Mouse (Mus musculus): ENCODE results near the gene Ccdc9b.
A peak's percentile ranks its signal among the peaks of the same experiment; 100 is the strongest.

Gene Ccdc9b

DNA sequence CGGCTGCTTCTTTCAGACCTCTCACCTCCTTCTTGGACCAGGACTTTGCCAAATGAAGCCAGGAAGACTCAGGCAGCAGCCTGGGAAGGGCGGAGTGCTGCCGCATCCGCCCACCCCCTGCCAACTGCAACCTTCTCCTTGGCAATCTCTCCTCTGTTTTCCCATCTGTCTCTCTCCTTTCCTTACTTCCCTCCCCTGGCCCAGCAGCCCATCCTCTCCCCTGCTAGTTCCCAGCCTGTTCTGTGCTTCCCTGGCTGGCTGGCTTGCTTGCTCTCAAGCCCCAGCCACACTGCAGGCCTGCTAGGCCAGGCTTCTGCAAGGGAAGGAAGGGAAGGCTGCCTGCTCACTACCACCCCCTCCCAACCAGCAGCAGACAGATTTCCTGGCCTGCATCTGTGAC lies 13.4 kb upstream of the Ccdc9b start:
- DNase-seq, result no peak

DNA sequence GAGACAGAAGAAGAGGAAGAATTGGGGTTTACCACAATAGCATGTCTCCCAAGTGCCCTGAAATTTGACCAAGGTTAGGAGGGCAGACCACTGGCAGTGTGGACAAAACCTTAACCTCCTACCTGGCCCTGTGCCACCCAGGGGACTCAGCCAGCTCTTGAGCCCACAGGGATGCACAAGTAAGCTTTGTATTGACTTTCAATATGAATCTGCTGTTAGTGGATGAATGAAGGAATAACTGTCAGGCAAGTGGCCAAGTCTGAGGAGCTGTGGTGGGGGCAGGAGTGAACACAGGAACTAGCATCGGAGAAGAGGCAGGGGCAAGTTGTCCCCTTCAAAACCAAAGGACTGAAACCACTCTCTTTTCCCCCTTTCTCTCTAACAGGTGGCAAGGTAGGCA lies 12.9 kb upstream of the Ccdc9b start:
- DNase-seq, result no peak

DNA sequence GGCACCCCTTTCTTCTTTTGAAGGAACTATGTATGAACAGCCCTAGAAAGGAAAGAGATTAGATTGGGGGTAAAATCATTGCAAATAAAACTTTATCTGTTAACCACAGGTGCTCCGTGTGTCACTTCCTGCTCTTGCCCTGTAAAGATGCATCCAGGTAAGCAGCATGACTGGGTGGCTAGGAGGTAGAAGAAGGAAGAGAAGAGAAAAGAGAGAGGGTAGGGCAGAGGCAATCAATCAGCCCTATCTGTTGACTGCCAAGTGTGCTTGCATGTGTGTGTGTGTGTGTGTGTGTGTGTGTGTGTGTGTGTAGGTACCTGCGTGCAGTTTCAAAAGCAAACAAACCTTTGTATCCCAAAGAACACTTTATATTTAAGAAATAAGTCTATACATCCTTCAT lies 12.1 kb upstream of the Ccdc9b start:
- no peak for DNase-seq

DNA sequence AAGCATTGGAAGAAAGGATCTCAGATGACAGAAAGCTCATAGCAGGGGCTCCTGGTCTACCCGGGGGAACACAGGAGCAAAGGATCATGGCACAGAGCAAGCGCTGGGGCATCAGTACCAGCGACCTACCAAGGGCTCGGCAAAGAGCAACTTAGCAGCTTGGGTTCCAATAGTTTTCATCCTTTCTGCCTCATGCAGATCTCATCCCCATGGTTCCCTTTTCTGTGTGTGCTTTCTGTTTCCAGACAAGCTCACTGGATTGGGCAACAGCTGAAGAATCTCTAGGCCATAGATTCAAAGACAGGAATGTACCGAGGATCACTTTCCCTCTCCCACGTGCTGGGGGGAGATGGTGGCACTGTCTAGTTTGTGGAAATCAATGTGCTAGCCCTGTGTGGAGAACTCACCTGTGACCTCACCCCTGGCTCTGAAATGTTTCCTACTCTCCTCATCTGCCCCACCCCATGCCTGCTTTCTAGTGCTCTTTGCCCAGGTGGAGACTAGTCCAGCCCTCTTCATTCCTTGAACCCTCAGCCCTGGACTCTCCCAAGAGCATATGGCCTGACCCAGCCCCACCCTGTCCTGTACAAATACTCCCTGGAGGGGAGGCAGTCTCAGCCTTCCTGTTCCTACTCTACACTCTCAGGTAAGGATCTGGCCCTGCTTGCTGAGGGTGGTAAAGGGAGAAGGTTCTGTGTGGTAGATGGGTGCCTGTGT lies 9.9 kb upstream of the Ccdc9b start, which contains the start of gene Phgr1:
TSS of gene Phgr1 (plus strand) at position 612 of the 717 bp plus-strand sequence.
- no peak for DNase-seq

DNA sequence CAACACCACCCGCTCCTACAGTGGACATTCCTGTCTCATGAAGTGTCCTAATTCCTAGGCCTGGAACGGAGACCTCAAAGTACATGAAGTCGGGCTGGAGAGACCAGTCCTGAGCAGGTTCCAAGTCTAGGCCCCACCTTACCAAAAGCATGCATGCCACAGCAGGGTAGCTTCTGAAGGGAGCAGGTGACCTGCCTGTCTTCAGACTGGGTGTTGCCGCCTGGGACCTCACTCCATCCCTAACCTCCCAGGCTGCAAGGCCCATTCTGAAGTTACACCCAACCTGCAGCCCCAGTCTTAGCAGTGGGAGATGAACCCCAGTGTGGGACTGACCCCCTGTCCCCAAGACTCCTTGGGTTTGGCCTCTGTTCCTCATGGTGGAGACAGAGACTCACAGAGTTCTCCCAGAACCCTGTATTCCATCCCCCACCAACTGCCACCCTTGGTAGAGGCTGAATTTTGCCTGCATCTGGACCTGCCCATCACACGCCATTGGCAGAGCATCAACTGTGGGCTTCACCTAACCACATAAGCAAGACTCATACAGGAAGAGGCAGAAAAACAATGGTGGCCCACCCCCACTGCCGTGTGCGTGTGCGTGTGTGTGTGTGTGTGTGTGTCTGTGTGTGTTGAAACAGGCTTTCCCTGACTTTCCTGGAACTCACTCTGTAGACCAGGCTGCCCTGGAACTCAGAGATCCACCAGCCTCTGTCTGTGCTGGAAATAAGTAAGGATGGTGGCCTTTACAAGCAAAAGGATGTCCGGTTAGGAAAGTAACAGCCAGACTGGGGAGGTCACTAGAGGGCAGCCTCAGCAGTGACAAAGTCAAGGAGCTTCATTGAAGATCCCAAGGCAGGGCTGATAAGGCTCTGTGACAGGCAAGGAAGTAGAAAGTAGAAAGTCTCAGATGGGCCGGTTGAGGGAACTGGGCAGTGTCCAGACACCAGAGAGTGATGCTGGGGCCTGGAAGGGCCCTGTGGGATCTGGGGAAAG lies 3.9 kb upstream of the Ccdc9b start:
- DNase-seq, result peak in 1 of 2 experiments; percentile 40

DNA sequence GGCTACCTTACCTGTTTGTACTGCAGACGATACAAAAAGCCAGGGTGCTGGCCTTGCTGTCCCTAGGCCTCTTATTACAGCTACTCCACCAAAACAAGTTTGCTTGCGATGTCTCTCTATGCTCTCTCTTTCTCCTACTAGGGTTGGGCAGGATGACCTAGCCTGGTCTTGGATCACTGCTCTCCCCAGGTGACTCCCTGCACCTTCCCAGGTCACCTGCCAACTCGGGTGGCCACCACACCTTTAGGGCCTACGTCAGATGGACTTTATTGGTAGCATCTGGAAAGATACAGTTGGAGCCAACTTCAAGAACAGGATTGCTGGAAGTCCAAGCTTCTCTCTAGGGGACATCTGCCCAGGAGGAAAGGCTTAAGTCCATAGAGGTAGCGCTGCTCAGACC lies 2.4 kb upstream of the Ccdc9b start:
- DNase-seq, result no peak

DNA sequence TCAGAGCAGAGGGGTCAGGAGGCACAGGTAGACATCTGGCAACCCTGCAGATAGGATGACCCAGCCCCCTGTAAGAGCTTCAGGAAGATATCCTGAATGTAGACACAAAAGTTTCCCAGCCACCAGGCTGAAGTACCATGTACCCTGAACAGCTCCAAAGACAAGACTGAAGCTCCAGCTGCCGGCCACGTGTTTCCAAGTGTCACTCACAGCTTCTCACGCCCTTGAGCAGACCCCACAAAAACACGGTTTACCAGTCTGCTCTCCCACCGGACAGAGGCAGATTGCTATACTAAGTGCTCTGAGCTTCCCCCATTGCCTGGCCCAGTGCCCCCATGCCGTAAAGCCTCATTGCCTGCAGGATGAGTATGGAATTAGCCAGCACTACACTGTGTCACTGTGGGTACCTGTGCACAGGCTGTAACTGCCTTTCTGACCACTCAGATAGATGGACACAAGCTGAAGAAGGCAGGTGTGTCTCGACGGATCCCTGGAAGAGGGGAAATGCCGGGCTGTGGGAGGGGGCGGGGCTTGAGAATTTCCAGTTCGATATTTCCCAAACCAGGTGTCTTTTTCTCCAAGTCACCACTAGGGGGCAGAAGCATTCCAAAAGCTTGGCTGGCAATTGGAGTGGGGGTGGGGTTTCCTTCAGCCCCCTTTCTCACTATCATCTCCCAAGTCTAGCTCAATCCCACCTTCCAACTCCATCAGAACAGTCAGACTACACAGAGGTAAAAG lies 1.8 kb upstream of the Ccdc9b start:
- peak; percentile 46 to 66 for DNase-seq

DNA sequence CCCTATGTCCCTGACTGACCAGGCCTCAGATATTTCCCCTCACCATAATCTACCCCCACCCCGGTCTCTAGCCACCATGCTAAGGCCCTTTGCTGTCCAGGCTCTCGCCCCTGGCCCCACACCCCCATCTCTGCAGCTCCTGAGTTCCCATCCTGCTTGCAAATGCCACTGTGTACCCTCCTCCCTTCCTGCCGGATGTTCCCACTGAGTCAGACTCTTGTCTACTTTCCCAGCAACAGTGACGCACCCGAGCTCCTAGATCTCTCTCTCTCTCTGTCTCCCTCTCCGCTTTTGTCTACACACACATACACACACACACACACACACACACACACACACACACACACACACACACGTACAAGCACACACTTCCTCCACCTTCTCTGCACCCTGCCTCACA lies 1.0 kb upstream of the Ccdc9b start:
- DNase-seq, result peak; percentile 49 to 77

DNA sequence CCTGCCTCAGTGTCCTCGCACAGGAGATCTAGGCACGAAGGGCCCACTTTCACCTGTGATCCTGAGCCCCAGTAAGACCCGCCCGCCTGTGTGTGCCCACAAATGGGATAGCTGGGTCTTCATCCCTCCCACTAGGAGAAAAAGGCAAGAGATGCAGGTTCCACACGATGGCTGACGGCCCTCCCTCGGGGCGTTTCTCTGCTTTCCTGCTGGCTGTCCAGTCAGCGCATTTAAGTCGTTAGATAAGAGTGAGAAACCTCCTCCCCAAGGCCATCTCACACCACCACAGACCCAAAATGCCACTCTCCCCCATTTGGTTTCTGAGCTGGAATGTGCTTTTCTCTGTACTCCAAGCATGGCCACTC lies 305 bp upstream of the Ccdc9b start:
- DNase-seq, result no peak

DNA sequence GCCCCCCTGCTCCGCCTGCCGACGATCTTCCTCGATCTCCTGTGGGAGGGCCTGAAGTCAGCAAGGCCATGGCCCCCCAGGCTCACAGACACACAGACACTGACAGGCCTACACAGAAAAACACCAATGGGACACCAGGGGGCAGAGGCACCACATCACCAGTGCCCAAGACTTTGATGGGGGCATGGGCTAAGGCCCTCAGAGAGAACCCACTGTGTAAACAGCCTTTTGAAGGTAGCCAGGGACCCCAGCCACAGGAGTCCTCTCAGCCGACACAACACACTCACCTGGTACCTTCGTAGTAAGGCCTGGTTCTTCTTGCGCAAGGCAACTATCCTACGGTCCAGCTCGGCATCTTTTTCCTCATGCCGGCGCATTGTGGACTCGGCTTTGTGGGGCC lies 1.1 kb downstream of the Ccdc9b start:
- DNase-seq, result peak in 1 of 2 experiments; percentile 40

DNA sequence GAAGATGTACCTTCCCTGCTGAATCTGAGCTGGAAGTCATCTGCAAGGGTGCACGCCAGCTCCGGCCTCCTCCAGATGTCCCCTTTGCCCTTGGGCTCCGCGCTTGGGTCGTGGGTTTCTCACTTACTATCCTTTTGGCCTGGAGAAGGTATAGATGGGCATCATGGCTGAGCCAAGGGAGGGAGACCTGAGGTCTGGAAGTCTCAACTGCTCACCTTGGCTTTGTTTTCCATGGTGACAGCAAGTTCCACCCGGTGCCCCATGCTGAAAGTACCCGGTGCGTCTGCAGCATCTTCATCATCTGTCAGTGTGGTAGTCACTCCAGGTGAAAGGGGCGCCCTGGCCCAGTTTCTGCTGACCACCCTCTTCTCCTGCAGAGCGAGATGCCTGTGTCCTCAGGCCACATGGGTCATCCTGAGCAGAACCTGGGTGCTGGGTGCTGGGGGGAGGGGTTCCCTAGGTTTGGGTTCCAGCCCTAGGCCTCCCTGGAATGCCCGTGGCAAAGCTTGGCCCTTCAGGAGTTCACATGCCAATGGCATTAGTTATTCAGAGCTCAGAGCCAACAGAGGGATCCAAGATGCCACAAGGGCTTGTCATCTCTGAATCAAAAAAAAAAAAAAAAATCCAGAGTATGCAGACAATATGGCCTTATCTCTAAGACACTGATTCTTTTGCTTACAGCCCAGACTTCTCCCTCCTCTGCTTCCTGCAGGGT lies 2.0 kb downstream of the Ccdc9b start:
- peak in 1 of 2 experiments; percentile 40 for DNase-seq

DNA sequence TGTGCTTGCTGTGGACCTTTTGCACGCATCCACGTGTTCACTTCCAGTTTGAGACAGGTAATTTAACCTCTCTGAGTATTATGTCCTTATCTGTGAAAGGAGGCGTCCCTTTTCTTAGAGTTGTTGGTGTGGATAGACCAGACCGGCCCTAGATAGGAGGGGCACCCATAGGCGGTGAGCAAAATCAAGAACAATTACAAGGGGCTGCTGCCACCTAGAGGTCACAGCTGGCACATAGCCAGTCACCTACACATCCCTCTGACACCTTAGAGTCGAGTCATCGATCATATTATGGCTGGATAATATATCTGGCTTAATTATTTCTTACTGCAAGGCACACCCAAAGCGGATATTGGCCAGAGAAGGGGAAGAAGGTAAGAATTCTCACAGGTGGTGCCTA lies 2.6 kb downstream of the Ccdc9b start:
- peak; percentile 74 to 75 for DNase-seq

DNA sequence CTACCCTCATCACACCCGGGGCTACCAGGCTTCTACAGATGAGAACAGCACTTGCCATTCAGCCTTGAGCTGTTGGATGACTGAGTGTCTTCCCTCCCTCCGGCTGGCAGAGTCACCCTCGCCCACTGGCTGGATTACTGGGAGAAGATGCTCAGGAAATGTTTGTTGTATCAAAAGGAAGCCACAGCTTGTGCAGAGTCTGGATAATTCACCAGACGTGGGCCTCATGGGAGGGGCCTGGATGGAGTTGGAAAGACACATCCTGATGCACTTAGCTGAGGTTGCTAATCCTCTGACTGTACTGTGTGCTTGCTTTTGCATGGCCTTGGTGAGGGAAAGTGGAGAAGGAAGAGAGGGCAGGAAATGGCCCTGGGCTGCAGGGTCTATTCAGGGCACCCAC lies 6.4 kb downstream of the Ccdc9b start:
- peak in 1 of 2 experiments; percentile 23 for DNase-seq

DNA sequence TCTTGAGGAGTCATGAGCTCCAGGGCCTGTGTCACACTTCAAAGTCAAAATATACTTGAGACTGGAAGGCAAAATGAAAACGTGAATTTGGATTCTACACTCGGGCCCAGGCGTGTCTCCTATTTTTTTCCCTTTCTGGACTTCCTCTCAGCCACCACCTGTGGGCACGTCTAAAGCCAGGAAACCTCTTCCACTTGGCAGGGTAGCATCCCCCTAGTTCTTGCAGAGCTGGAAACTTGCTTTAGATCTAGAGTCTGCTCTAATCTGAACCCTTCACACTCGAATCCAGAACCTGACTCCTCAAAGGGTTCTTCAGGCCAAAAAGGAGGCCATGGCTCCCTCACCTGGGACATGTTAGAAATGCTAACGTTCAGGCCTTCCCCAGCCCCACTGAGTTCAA lies 7.1 kb downstream of the Ccdc9b start:
- DNase-seq, result peak in 1 of 2 experiments; percentile 5

DNA sequence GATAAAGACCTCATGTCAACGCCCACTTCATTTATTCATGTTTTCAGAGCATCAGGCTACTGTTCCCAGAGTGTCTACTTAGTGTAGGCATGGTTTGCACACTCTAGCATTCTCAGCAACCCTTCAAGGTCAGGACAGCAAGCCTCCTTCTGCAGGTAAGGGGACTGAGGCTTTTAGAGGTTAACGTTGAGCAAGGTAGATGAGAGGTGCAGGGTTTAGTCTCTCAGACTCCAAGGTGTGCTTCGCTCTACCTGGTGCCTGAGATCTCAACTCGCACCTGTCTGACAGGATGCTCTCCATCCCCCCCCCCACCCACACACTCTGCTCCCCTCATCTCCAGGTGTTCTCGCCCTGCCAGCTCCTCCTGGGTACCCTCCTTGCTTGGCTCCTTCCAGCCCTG lies 8.3 kb downstream of the Ccdc9b start:
- DNase-seq, result peak in 1 of 2 experiments; percentile 14

DNA sequence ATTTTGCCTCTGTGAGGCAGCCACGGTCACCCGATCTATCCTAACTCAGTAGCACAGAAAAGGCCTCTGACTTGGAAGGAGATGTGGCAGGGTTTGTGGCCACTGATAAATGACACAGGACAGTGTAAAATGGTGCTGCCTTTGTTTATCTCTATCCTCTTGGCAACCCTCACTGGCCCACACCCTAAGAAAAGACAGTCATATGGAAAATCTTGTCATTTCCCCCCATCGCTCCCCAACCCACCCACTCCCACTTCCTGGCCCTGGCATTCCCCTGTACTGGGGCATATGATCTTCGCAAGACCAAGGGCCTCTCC lies 9.7 kb downstream of the Ccdc9b start:
- no peak for DNase-seq

DNA sequence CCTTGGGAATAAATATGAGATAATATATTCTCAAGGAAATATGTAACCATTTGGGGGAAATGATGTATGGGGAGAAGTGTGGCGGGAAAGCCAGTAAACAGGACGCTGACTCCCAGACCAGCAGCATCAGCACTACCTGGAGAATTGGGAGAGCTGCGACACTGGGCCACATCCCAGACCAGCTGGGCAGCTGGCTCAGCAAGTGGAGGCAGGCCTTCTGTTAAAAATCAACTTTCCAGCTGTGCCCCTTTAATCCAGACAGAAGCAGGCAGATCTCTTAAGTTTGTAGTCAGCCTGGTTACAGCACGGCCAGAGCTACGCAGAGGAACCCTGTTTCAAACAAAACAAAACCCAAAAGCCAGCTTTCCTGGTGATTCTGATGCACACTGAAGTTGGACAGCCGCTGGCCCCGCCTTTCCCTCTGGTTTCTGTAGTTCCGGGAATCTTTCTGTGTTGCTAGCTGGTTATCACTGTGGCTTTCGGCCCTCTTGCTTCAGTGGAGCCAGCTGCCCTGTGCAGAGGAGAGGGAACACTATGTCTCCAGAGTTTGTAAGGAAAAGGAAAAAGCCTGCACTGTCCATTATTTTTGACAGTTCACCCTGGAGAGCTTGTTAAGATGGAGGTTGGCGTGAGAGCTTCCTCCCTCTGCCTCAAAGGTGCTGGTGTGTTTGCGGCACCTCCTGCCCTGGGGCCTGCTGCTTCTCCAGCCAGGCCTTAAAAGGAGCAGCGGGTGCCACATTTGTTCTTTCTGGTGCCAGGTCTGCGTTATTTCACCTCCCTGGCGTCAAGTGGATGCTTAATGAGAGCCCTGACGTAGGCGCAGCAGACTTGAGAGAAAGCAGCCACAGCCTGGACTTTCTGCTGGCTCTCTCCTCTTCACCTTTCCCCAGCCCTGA lies 10.3 kb downstream of the Ccdc9b start:
- peak in 1 of 2 experiments; percentile 51 for DNase-seq

DNA sequence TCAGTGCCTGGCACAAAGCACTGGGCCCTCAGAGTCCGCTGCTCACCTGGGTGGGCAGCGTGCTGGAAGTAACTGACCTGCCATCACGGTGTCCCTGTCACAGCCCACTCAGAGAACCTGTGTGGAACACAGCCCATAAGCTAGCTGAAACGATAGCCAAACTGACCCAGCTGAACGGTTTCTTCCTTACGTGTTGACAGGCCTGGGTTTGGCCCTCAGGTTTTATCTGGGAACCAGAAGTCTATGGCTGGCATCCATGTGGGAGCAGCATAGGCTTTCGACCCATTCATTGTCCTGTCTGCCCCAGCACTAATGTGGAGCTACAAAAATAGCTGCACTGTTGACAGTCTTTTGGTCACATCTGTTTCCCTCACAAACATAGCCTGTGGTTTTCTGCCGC lies 12.0 kb downstream of the Ccdc9b start:
- peak in 1 of 2 experiments; percentile 28 for DNase-seq

DNA sequence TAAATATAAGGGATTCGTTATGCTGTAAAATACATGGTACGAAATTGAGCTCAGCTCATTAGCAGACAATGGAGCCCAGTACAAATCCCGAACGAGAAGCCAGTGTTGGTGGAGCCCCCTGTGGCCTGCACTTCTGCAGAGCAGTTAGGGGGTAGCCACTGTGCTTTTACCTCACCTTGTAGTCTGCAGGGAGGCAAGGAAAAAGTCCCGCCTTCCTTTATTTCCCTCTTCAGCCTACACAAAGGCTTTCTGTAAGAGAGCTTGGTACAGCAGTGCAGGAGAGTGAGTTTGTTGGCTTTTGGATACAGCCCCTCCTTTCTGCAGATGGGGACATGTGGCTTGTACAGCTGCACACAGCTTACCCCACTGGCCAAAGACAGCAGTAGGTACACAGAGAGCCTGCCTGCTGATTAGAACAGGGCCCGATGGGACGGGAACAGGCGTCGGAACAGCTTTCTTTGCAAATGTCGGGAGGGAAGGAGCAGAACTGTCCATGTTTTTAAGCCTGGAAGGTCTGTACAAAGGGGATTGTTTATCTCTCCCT lies 13.0 kb downstream of the Ccdc9b start:
- peak in 1 of 2 experiments; percentile 24 for DNase-seq

DNA sequence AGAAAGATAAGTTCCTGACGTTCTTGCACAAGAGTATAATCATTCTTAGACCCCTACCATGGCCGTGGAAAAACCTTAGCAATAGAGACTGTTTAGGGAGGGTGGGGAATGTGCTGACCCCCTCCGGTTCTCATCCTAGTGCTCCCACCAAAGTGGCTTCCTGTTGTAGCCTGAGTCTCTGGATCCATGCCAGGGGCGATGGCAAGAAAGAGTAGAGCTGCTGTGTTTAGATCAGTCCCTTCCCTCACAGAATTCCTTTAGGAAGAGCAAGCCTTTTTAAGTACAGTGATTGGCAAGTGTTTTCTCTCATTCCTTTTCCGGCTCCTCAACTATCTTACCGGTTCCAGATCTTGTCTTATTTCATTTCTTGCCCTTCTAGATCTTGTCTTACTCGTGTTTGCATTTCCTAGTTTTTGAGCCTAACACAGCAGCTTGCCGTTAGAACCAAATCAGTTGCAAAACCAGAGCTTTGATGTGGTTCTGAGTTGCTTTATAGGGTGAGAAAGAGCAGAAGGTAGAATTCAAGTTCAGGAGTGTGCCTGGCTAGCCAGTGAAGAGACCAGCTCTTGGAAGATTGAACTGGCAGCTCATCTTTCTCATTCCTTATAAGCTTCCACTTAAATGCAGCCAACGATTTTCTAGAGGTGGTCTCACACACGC lies 15.0 kb downstream of the Ccdc9b start:
- peak; percentile 61 to 65 for DNase-seq
